Mouse (Mus musculus) MEL (cell line): Measurements from ENCODE around the gene Sfxn4. TPM values are rescaled to one million over a fixed set of nuclear protein-coding genes. Genes with fewer than 3 reads are reported as not detected.
A peak's percentile ranks its signal among the peaks of the same experiment; 100 is the strongest.

ENCODE experiments used
- DNase-seq: peaks from one replicate; pipeline ENCODE4 v3.0.0; 2011; ENCODE audit warnings: low read depth, low spot score
- H3K27ac ChIP-seq: 2 replicates; pipeline ENCODE4 v1.5.1; 2012; ENCODE audit warnings: low read depth, mild to moderate bottlenecking, control low read depth, low read length, moderate library complexity; ENCODE audit not compliant: control insufficient read depth
- H3K27me3 ChIP-seq, 2 experiments: fragments of 150-350 bp in 1 of 2; sonication (generic) in 1 of 2; 2 replicates each; pipeline ENCODE4 v1.6.1; 2012; ENCODE audit warnings: low read length in 2 of 2, mild to moderate bottlenecking in 2 of 2, improper control_type of control experiment in 1 of 2, moderate library complexity in 1 of 2; ENCODE audit not compliant: insufficient read depth in 2 of 2, control insufficient read depth in 1 of 2
- H3K36me3 ChIP-seq, 2 experiments: 2 replicates each; pipeline ENCODE4 v1.6.1; 2012 to 2014; ENCODE audit warnings: low read length in 2 of 2, improper control_type of control experiment in 1 of 2, inconsistent platforms in 1 of 2, mild to moderate bottlenecking in 1 of 2; ENCODE audit not compliant: insufficient read depth in 2 of 2, control insufficient read depth in 1 of 2
- H3K4me1 ChIP-seq, 2 experiments: fragments of 150-350 bp in 1 of 2; sonication (generic) in 1 of 2; 2 replicates each; pipeline ENCODE4 v1.6.1; 2012; ENCODE audit warnings: low read length in 2 of 2, improper control_type of control experiment in 1 of 2, mild to moderate bottlenecking in 1 of 2; ENCODE audit not compliant: insufficient read depth in 2 of 2, control insufficient read depth in 1 of 2
- H3K4me3 ChIP-seq, 2 experiments: fragments of 150-350 bp in 1 of 2; sonication (generic) in 1 of 2; 2 replicates each; pipeline ENCODE4 v1.5.1; 2012; ENCODE audit warnings: low read depth in 2 of 2, low read length in 2 of 2, mild to moderate bottlenecking in 2 of 2, moderate library complexity in 2 of 2, control low read depth in 1 of 2, improper control_type of control experiment in 1 of 2; ENCODE audit not compliant: control insufficient read depth in 1 of 2, insufficient read depth in 1 of 2
- H3K79me2 ChIP-seq: 2 replicates; pipeline ENCODE4 v1.6.1; 2012; ENCODE audit warnings: mild to moderate bottlenecking, low read length, moderate library complexity; ENCODE audit not compliant: control insufficient read depth, poor library complexity, insufficient read depth
- H3K9ac ChIP-seq: 2 replicates; pipeline ENCODE4 v1.6.1; 2012; ENCODE audit warnings: low read depth, mild to moderate bottlenecking, control low read depth, low read length, moderate library complexity; ENCODE audit not compliant: control insufficient read depth, poor library complexity, severe bottlenecking
- H3K9me3 ChIP-seq: fragments of 150-350 bp; sonication (generic); replicated peaks from 2 replicates; pipeline ENCODE4 v1.6.1; 2012; ENCODE audit warnings: mild to moderate bottlenecking, low read length, improper control_type of control experiment, moderate library complexity; ENCODE audit not compliant: insufficient read depth
- BHLHE40 ChIP-seq: IDR thresholded peaks from 2 replicates; pipeline ENCODE4 v1.6.1; 2012; ENCODE audit warnings: low read depth, mild to moderate bottlenecking, inconsistent platforms, low read length, improper control_type of control experiment, borderline replicate concordance
- CHD1 ChIP-seq: IDR thresholded peaks from 2 replicates; pipeline ENCODE4 v1.6.1; 2012; ENCODE audit warnings: low read depth, mild to moderate bottlenecking, inconsistent platforms, low read length, improper control_type of control experiment
- CHD2 ChIP-seq: IDR thresholded peaks from 2 replicates; pipeline ENCODE4 v1.6.1; 2011; ENCODE audit warnings: low read length, improper control_type of control experiment
- CTCF ChIP-seq, 3 experiments: IDR thresholded peaks in 2 of 3; conservative IDR thresholded peaks in 1 of 3; 2 replicates each; pipeline ENCODE4 v1.5.1; 2011 to 2012; ENCODE audit warnings: low read length in 3 of 3, low read depth in 2 of 3, mild to moderate bottlenecking in 2 of 3, improper control_type of control experiment in 1 of 3, inconsistent platforms in 1 of 3, mixed read lengths in 1 of 3, moderate library complexity in 1 of 3; ENCODE audit not compliant: control insufficient read depth in 1 of 3, insufficient read depth in 1 of 3, poor library complexity in 1 of 3, severe bottlenecking in 1 of 3
- ELF1 ChIP-seq: IDR thresholded peaks from 2 replicates; pipeline ENCODE4 v1.6.1; 2014; ENCODE audit warnings: low read depth, mild to moderate bottlenecking, inconsistent platforms, low read length, improper control_type of control experiment, moderate library complexity
- EP300 ChIP-seq, 2 experiments: IDR thresholded peaks; 2 replicates each; pipeline ENCODE4 v1.6.1; 2011; ENCODE audit warnings: improper control_type of control experiment in 2 of 2, low read length in 2 of 2, low read depth in 1 of 2, mild to moderate bottlenecking in 1 of 2
- ETS1 ChIP-seq: IDR thresholded peaks from 2 replicates; pipeline ENCODE4 v1.6.1; 2012; ENCODE audit warnings: low read depth, mild to moderate bottlenecking, inconsistent platforms, low read length, improper control_type of control experiment, moderate library complexity
- GABPA ChIP-seq: IDR thresholded peaks from 2 replicates; pipeline ENCODE4 v1.6.1; 2012; ENCODE audit warnings: low read depth, mild to moderate bottlenecking, inconsistent platforms, low read length, improper control_type of control experiment, moderate library complexity
- GATA1 ChIP-seq: IDR thresholded peaks from 2 replicates; pipeline ENCODE4 v1.6.1; 2011; ENCODE audit warnings: low read depth, low read length, improper control_type of control experiment
- HCFC1 ChIP-seq: IDR thresholded peaks from 2 replicates; pipeline ENCODE4 v1.6.1; 2012; ENCODE audit warnings: low read depth, mild to moderate bottlenecking, inconsistent platforms, low read length, improper control_type of control experiment, moderate library complexity
- JUND ChIP-seq: IDR thresholded peaks from 2 replicates; pipeline ENCODE4 v1.6.1; 2011; ENCODE audit warnings: low read depth, mild to moderate bottlenecking, improper control_type of control experiment, low read length
- KAT2A ChIP-seq: conservative IDR thresholded peaks from 2 replicates; pipeline ENCODE4 v1.6.1; 2012; ENCODE audit warnings: low read depth, low read length, improper control_type of control experiment, inconsistent platforms
- MAFK ChIP-seq: IDR thresholded peaks from 2 replicates; pipeline ENCODE4 v1.6.1; 2011; ENCODE audit warnings: low read depth, mild to moderate bottlenecking, low read length, improper control_type of control experiment, borderline replicate concordance
- MAX ChIP-seq: IDR thresholded peaks from 2 replicates; pipeline ENCODE4 v1.6.1; 2011; ENCODE audit warnings: low read length, improper control_type of control experiment
- MAZ ChIP-seq: IDR thresholded peaks from 2 replicates; pipeline ENCODE4 v1.6.1; 2012; ENCODE audit warnings: low read depth, mild to moderate bottlenecking, inconsistent platforms, low read length, improper control_type of control experiment
- MEF2A ChIP-seq: IDR thresholded peaks from 2 replicates; pipeline ENCODE4 v1.6.1; 2014; ENCODE audit warnings: low read depth, mild to moderate bottlenecking, inconsistent platforms, low read length, improper control_type of control experiment; ENCODE audit not compliant: poor library complexity, insufficient replicate concordance, severe bottlenecking; ENCODE audit errors: extremely low read depth
- MXI1 ChIP-seq: IDR thresholded peaks from 2 replicates; pipeline ENCODE4 v1.6.1; 2011; ENCODE audit warnings: mild to moderate bottlenecking, low read depth, low read length, improper control_type of control experiment
- MYB ChIP-seq: IDR thresholded peaks from 2 replicates; pipeline ENCODE4 v1.6.1; 2011; ENCODE audit warnings: mild to moderate bottlenecking, low read depth, low read length, improper control_type of control experiment
- MYC ChIP-seq: IDR thresholded peaks from 2 replicates; pipeline ENCODE4 v1.6.1; 2011; ENCODE audit warnings: low read depth, mild to moderate bottlenecking, low read length, improper control_type of control experiment, moderate library complexity
- NELFE ChIP-seq: IDR thresholded peaks from 2 replicates; pipeline ENCODE4 v1.6.1; 2011; ENCODE audit warnings: low read depth, low read length, improper control_type of control experiment
- NRF1 ChIP-seq: IDR thresholded peaks from 2 replicates; pipeline ENCODE4 v1.6.1; 2014; ENCODE audit warnings: low read depth, mild to moderate bottlenecking, inconsistent platforms, low read length, improper control_type of control experiment, moderate library complexity; ENCODE audit not compliant: poor library complexity, insufficient read depth, severe bottlenecking
- POLR2A ChIP-seq, 2 experiments: IDR thresholded peaks; 2 replicates each; pipeline ENCODE4 v1.6.1; 2011 to 2012; ENCODE audit warnings: low read length in 2 of 2, mild to moderate bottlenecking in 2 of 2, control low read depth in 1 of 2, improper control_type of control experiment in 1 of 2, low read depth in 1 of 2, moderate library complexity in 1 of 2; ENCODE audit not compliant: control insufficient read depth in 1 of 2, insufficient read depth in 1 of 2, poor library complexity in 1 of 2
- POLR2AphosphoS2 ChIP-seq: IDR thresholded peaks from 2 replicates; pipeline ENCODE4 v1.6.1; 2011; ENCODE audit warnings: low read length, improper control_type of control experiment
- POLR2AphosphoS5 ChIP-seq: IDR thresholded peaks from 2 replicates; pipeline ENCODE4 v1.6.1; 2012; ENCODE audit warnings: low read depth, borderline replicate concordance, mild to moderate bottlenecking, inconsistent platforms, low read length, moderate library complexity, mixed read lengths
- RAD21 ChIP-seq: IDR thresholded peaks from 2 replicates; pipeline ENCODE4 v1.6.1; 2011; ENCODE audit warnings: mild to moderate bottlenecking, low read depth, low read length, improper control_type of control experiment
- RCOR1 ChIP-seq: IDR thresholded peaks from 2 replicates; pipeline ENCODE4 v1.6.1; 2012; ENCODE audit warnings: low read depth, mild to moderate bottlenecking, inconsistent platforms, low read length, improper control_type of control experiment
- SIN3A ChIP-seq: IDR thresholded peaks from 2 replicates; pipeline ENCODE4 v1.6.1; 2012; ENCODE audit warnings: low read length, improper control_type of control experiment, inconsistent platforms
- SMC3 ChIP-seq: IDR thresholded peaks from 2 replicates; pipeline ENCODE4 v1.6.1; 2011; ENCODE audit warnings: low read depth, low read length, improper control_type of control experiment
- TAL1 ChIP-seq: IDR thresholded peaks from 2 replicates; pipeline ENCODE4 v1.6.1; 2012; ENCODE audit warnings: mild to moderate bottlenecking, inconsistent platforms, low read length, moderate library complexity, mixed read lengths
- TCF12 ChIP-seq: IDR thresholded peaks from 2 replicates; pipeline ENCODE4 v1.6.1; 2014; ENCODE audit warnings: low read depth, mild to moderate bottlenecking, inconsistent platforms, low read length, improper control_type of control experiment, moderate library complexity
- UBTF ChIP-seq: IDR thresholded peaks from 2 replicates; pipeline ENCODE4 v1.6.1; 2012; ENCODE audit warnings: low read depth, mild to moderate bottlenecking, inconsistent platforms, low read length, improper control_type of control experiment, moderate library complexity, borderline replicate concordance; ENCODE audit not compliant: insufficient read depth
- USF1 ChIP-seq: IDR thresholded peaks from 2 replicates; pipeline ENCODE4 v1.6.1; 2014; ENCODE audit warnings: low read depth, mild to moderate bottlenecking, inconsistent platforms, low read length, improper control_type of control experiment, moderate library complexity
- USF2 ChIP-seq, 2 experiments: IDR thresholded peaks; 2 replicates each; pipeline ENCODE4 v1.6.1; 2011 to 2012; ENCODE audit warnings: improper control_type of control experiment in 2 of 2, low read length in 2 of 2, borderline replicate concordance in 1 of 2, inconsistent platforms in 1 of 2, low read depth in 1 of 2, mild to moderate bottlenecking in 1 of 2; ENCODE audit not compliant: insufficient read depth in 1 of 2
- ZC3H11A ChIP-seq: IDR thresholded peaks from 2 replicates; pipeline ENCODE4 v1.6.1; 2012; ENCODE audit warnings: low read depth, mild to moderate bottlenecking, inconsistent platforms, low read length, improper control_type of control experiment
- ZKSCAN1 ChIP-seq: IDR thresholded peaks from 2 replicates; pipeline ENCODE4 v1.6.1; 2012; ENCODE audit warnings: low read depth, mild to moderate bottlenecking, inconsistent platforms, low read length, improper control_type of control experiment, moderate library complexity
- ZNF384 ChIP-seq: IDR thresholded peaks from 2 replicates; pipeline ENCODE4 v1.6.1; 2012; ENCODE audit warnings: low read depth, mild to moderate bottlenecking, inconsistent platforms, low read length, improper control_type of control experiment
- polyA plus RNA-seq, 2 experiments: library from polyadenylated mRNA; stranded (reverse) in 1 of 2; unstranded in 1 of 2; fragments of >175 nt in 1 of 2; fragments of >200 nt in 1 of 2; gene quantifications; 2 replicates each; pipeline versions ENCODE4 v1.2.1 to v1.2.4; 2012; ENCODE audit warnings: low replicate concordance in 2 of 2, low read depth in 1 of 2; ENCODE audit not compliant: insufficient read length in 2 of 2, insufficient read depth in 1 of 2, missing spikeins in 1 of 2
- total RNA-seq: library from RNA; depleted of rRNA; stranded (reverse); fragments of 300-350 nt; gene quantifications from 2 replicates; pipeline ENCODE4 v1.2.3, GENCODE M21; 2012

The Sfxn4 gene
- total and polyA plus RNA-seq, 3 experiments: 1.3 to 9.3 TPM; not detected in 1

DNA sequence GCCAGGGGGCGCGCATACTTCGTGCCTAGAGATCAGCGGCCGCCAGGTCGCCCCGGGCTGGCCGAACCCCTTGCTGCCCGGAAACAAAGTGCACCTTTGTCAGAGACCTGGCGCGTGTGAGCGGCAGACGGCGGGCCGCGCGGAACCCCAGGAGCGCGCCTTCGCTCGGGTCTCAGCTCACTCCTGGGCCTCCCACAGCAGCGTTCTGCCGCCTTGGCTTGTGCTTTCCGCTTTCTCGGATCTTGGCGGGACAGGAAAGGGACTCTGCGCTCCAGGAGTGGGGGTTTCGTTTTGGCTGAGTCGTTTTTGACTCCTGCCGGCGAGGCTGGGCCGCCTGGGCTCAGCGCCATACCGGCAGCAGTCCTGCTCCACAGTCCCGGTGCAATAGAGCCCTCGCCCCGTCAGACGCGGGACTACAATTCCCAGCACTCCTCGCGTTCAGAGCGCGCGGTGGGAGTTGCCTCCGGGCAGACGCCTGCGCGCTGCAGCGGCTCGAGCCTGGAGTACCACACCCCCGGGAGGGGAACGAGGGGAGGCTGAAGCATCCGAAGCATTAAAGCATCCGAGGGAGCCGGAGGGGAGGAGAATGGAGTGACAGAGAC is 28.5 kb upstream of the Sfxn4 start, which contains the start of gene Grk5:
TSS of gene Grk5 (plus strand) at position 36 of the 602 bp plus-strand sequence.
- Histone ChIP-seq H3K4me1 (peaks cover 20 to 24% of the 10 kb centered on the region in 2 experiments), H3K27ac (peak within 1 kb of the TSS; percentile 84), H3K36me3 (peaks cover 0 to 35% of the 10 kb centered on the region in 2 experiments; a peak in 2 of 4 replicates), H3K9me3 (no peaks in the 10 kb centered on the region), H3K27me3 (no peaks in the 10 kb centered on the region), H3K9ac (peak within 1 kb of the TSS; percentile 96), H3K79me2 (peaks cover 2% of the 10 kb centered on the region; the same call in 1 of the 2 replicates), H3K4me3 (peak within 1 kb of the TSS; percentile 90 to 92)
- DNase-seq: peak; percentile 98
- TF ChIP-seq USF2 (IDR thresholded peaks at IDR 0.05; ENCODE audit: borderline replicate concordance in 1 of 2, insufficient read depth in 1 of 2, low read depth in 1 of 2, low read length in 2 of 2): no peak
- 0 out of 2 replicates have a peak, but pooled peaks have one; percentile 22 for TF ChIP-seq USF1
- peak; percentile 54 for TF ChIP-seq ELF1
- TF ChIP-seq ZC3H11A: peak; percentile 70
- TF ChIP-seq MAX: peak; percentile 30; the same call in 1 of the 2 replicates
- no peak for TF ChIP-seq BHLHE40
- TF ChIP-seq MAFK: no peak
- TF ChIP-seq KAT2A: peak; percentile 76; the same call in 1 of the 2 replicates
- peak; percentile 39; the same call in 1 of the 2 replicates for TF ChIP-seq RCOR1
- no peak for TF ChIP-seq MYC
- no peak for TF ChIP-seq MYB
- TF ChIP-seq MAZ: peak; percentile 76; the same call in 1 of the 2 replicates
- TF ChIP-seq RAD21: peak; percentile 74
- TF ChIP-seq POLR2AphosphoS2: peak; percentile 64; the same call in 1 of the 2 replicates
- TF ChIP-seq GABPA: no peak
- TF ChIP-seq TAL1: no peak
- TF ChIP-seq ETS1: peak; percentile 46
- peak; percentile 85 for TF ChIP-seq MXI1
- TF ChIP-seq CHD1: no peak; the same call in 1 of the 2 replicates
- no peak for TF ChIP-seq CHD2
- peak; percentile 87; the same call in 1 of the 2 replicates for TF ChIP-seq SMC3
- peak; percentile 83 for TF ChIP-seq NELFE
- TF ChIP-seq HCFC1: peak; percentile 96
- TF ChIP-seq SIN3A: peak; percentile 87
- peak; percentile 67 to 99 (median 97) for TF ChIP-seq CTCF (IDR thresholded peaks at IDR 0.05 in 2 of 3, conservative IDR thresholded peaks at IDR 0.05 in 1 of 3; ENCODE audit: control insufficient read depth in 1 of 3, insufficient read depth in 1 of 3, low read depth in 2 of 3, low read length in 3 of 3, poor library complexity in 1 of 3, severe bottlenecking in 1 of 3)
- TF ChIP-seq GATA1: no peak
- TF ChIP-seq EP300 (IDR thresholded peaks at IDR 0.05; ENCODE audit: low read depth in 1 of 2, low read length in 2 of 2): peak; percentile 4 to 19; a peak in 1 of 4 replicates
- TF ChIP-seq JUND: no peak
- peak; percentile 91 for TF ChIP-seq NRF1
- TF ChIP-seq ZKSCAN1: no peak
- TF ChIP-seq MEF2A: peak; percentile 16; the same call in 1 of the 2 replicates
- no peak for TF ChIP-seq TCF12
- peak in 1 of 2 experiments; percentile 79; a peak in 2 of 4 replicates for TF ChIP-seq POLR2A (IDR thresholded peaks at IDR 0.05; ENCODE audit: control insufficient read depth in 1 of 2, insufficient read depth in 1 of 2, low read depth in 1 of 2, low read length in 2 of 2, poor library complexity in 1 of 2)
- TF ChIP-seq UBTF: no peak
- TF ChIP-seq POLR2AphosphoS5: no peak
- no peak for TF ChIP-seq ZNF384
